Mouse (Mus musculus): ENCODE results near the gene Nmnat2.

DNA sequence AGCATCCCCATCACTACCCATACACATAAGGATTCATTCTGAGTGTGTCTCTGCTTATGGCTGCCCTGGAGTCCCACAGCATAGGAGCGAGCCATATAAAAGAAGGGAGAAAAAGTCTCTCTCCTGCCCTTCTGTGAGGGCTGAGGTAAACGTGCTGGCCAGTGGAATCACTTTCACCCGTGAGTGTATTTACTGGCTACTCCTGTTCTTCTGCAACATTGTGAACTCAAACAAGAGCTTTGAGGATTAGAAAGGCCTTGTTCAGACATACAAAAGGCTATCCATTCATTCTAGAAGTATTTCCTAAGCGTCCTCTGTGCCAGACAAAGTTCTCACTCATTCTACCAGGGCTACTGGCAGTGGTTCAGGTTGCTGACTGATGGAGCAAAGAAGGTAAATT lies 156.8 kb downstream of the Nmnat2 start:
- no peak for TF ChIP-seq CTCF (IDR thresholded peaks at IDR 0.05; ENCODE audit: low read depth)
- TF ChIP-seq EP300 (optimal IDR thresholded peaks at IDR 0.05), result no peak

All from stomach, postnatal 0 days (tissue).